Mouse (Mus musculus) effector memory CD4-positive, alpha-beta T cell, adult 5 months (primary cell): Measurements from ENCODE around the gene Gm13276. TPM values are rescaled to one million over a fixed set of nuclear protein-coding genes. Genes with fewer than 3 reads are reported as not detected.

Experiments
- polyA plus RNA-seq: library from polyadenylated mRNA; unstranded; fragments of 100-300 nt; shearing (Covaris generic); gene quantifications from one replicate; pipeline ENCODE4 v1.2.1, GENCODE M21; 2017

The Gm13276 gene
- polyA plus RNA-seq, 1 experiment from 2014 or later = not detected

Other genes starting within 250 kb of the Gm13276 start
- not detected for gene Ifna15, start 227.5 kb upstream of the Gm13276 start, polyA plus RNA-seq
- not detected for gene Ifna14, start 213.9 kb upstream of the Gm13276 start, polyA plus RNA-seq
- not detected for gene Ifna9, start 193.3 kb upstream of the Gm13276 start, polyA plus RNA-seq
- gene Ifna12, start 182.3 kb upstream of the Gm13276 start, polyA plus RNA-seq = not detected
- not detected for gene C87499, start 151.3 kb upstream of the Gm13276 start, polyA plus RNA-seq
- gene Ifna13, start 141.2 kb upstream of the Gm13276 start, polyA plus RNA-seq = not detected
- not detected for gene Ifna16, start 108.8 kb upstream of the Gm13276 start, polyA plus RNA-seq
- not detected for gene Ifna2, start 101.8 kb upstream of the Gm13276 start, polyA plus RNA-seq
- gene Ifnab, start 94.3 kb upstream of the Gm13276 start, polyA plus RNA-seq = not detected
- 0.66 TPM for gene Gm26566, start 63.9 kb upstream of the Gm13276 start, polyA plus RNA-seq
- 19.4 TPM for gene Klhl9, start 63.2 kb upstream of the Gm13276 start, polyA plus RNA-seq
- gene Gm13271, start 30.8 kb upstream of the Gm13276 start, polyA plus RNA-seq = not detected
- not detected for gene Gm13283, start 25.6 kb upstream of the Gm13276 start, polyA plus RNA-seq
- gene Gm13290, start 11.9 kb upstream of the Gm13276 start, polyA plus RNA-seq = not detected
- not detected for gene Gm13289, start 8.8 kb upstream of the Gm13276 start, polyA plus RNA-seq
- gene Gm13272, start 5.9 kb upstream of the Gm13276 start, polyA plus RNA-seq = not detected
- gene Ifnz, start 3.6 kb upstream of the Gm13276 start, polyA plus RNA-seq = not detected
- gene Gm13277, start 2.9 kb downstream of the Gm13276 start, polyA plus RNA-seq = not detected
- not detected for gene Gm13278, start 5.8 kb downstream of the Gm13276 start, polyA plus RNA-seq
- gene Gm13275, start 8.8 kb downstream of the Gm13276 start, polyA plus RNA-seq = not detected
- gene Gm13279, start 11.7 kb downstream of the Gm13276 start, polyA plus RNA-seq = not detected
- 0.65 TPM for gene Gm13285, start 14.0 kb downstream of the Gm13276 start, polyA plus RNA-seq
- not detected for gene Gm13287, start 17.5 kb downstream of the Gm13276 start, polyA plus RNA-seq
- 0.32 TPM for gene Gm13288, start 19.8 kb downstream of the Gm13276 start, polyA plus RNA-seq
- gene Ifna7, start 30.5 kb downstream of the Gm13276 start, polyA plus RNA-seq = not detected
- not detected for gene Ifna11, start 34.2 kb downstream of the Gm13276 start, polyA plus RNA-seq
- gene Ifna6, start 41.7 kb downstream of the Gm13276 start, polyA plus RNA-seq = not detected
- gene Ifna5, start 49.8 kb downstream of the Gm13276 start, polyA plus RNA-seq = not detected
- not detected for gene Ifna4, start 56.2 kb downstream of the Gm13276 start, polyA plus RNA-seq
- gene Ifna1, start 64.4 kb downstream of the Gm13276 start, polyA plus RNA-seq = not detected
- gene Ifne, start 94.5 kb downstream of the Gm13276 start, polyA plus RNA-seq = not detected